Mouse (Mus musculus) stomach, postnatal 0 days (tissue): ENCODE results near the gene Stpg3.
A peak's percentile ranks its signal among the peaks of the same experiment; 100 is the strongest.

Experiments used
- CTCF ChIP-seq: IDR thresholded peaks from 2 replicates; pipeline ENCODE4 v1.5.1; 2016; ENCODE audit warnings: antibody characterized with exemption, low read depth, mild to moderate bottlenecking, moderate library complexity
- EP300 ChIP-seq: optimal IDR thresholded peaks from 2 replicates; pipeline ENCODE3; 2016; ENCODE audit warnings: antibody characterized with exemption

DNA sequence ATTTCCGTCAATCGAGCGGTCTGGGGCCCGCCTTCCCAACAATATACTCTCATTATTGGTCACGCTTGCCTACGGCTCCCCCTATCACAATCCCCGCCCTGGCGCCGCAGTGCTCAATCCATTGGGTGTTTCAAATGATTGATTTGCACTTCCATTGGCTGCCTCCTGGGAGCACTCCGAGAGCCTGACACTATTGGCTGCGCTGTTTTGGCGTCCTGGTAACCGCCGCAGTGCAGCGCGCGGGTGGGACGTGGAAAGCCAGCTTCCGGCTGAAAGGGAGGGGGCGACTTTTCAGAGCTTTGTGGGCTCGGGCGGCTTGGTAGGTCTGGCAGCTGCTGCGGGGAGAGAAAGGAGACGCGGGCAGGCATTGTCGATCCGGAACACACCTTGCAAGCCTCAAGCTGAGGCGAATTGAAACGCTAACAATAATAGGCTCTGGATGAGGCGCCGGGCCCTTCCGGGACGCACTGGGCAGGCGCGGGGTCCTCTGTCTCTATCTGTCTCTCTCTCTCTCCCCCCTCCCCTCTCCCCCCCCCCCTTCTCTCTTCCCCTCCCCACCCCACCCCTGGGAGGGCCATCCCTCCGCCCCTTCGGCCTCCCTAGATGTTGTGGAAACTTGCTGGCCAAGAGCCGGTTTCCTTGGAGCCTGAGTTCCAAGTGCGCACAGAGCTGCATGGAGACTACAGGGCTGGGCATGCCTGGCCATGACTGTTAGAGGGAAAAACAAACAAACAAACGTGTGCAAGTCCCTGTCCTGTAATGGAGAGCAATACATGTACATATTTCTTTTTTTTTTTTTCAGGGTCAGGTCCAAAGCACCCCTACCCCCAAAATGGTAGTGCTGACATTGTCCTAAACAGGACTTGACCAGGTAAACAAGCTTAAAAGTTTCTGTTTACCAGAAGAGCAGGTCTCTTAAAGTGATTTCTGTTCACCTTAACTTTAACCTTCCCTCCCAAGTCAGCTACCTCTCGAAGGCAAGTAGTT, 10.6 kb upstream of the Stpg3 start:
- TF ChIP-seq CTCF (no peak; the same call in 1 of the 2 replicates), EP300 (peak; percentile 14)
